Mouse (Mus musculus) lung, adult 2 months (tissue): ENCODE results near the gene Chtop.

ENCODE experiments used
- CTCF ChIP-seq: fragments of 200-500 bp; IDR thresholded peaks from 2 replicates; pipeline ENCODE4 v1.5.1; 2011; ENCODE audit warnings: mild to moderate bottlenecking, low read length, control low read depth; ENCODE audit not compliant: insufficient read depth
- POLR2A ChIP-seq: fragments of 200-500 bp; IDR thresholded peaks from 2 replicates; pipeline ENCODE4 v1.6.1; 2011; ENCODE audit warnings: low read depth, mild to moderate bottlenecking, control low read depth, low read length, borderline replicate concordance; ENCODE audit errors: extremely low read depth

GRCm38 (mm10) chr3:90537905-90538296 is 28.6 kb upstream of the Chtop start:
- TF ChIP-seq POLR2A (no peak), CTCF (no peak)
